Mouse (Mus musculus) urinary bladder, adult 2 months (tissue): Measurements from ENCODE around the gene Lpgat1. TPM values are rescaled to one million over a fixed set of nuclear protein-coding genes. Genes with fewer than 3 reads are reported as not detected.

Experiments
- DNase-seq: peaks from one replicate; pipeline ENCODE4 v3.0.0; 2022; ENCODE audit warnings: low spot score
- polyA plus RNA-seq: library from polyadenylated mRNA; depleted of rRNA; stranded (reverse); fragments of >200 nt; gene quantifications from 2 replicates; pipeline ENCODE4 v1.2.3, GENCODE M21; 2012; rRNA removed

The Lpgat1 gene
- polyA plus RNA-seq, 1 experiment, result 30.0 TPM

DNA sequence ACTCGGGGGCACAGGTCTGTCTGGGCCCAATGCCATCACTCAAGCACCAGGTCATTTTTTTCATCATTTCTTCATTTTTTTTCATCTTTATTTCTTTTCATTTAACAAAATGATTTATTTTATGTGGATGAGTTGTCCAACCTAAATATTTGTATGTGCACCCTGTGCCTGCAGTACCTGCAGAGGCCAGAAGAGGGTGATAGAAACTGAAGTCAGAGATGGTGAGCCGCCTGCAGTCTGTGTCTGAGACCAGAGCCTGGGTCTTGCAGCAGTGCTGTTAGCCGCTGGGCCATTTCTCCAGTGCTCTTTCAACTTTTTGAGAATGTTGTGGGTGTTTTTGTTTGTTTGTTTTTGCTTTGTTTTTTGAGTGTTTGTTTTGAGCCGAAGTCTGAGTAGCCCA lies 89.1 kb downstream of the Lpgat1 start:
- no peak for DNase-seq

DNA sequence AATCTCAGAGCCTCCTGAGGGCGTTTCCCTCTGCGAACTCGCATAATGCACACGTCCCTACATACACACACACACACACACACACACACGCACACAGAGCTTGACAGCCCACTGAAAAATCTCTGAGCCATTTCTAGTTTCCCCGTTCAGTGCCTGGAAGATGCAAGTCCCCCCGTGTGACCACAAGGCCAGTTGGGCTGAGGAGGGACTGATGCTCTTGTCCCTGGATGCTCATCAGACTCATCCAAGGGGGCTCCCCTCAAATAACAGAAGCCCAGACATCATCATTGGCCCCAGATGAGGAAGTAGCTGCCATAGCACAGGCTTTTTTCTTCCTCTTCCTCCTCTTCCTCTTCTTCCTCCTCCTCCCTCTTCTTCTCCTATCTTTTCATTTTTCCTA lies 90.3 kb downstream of the Lpgat1 start:
- DNase-seq, result no peak

DNA sequence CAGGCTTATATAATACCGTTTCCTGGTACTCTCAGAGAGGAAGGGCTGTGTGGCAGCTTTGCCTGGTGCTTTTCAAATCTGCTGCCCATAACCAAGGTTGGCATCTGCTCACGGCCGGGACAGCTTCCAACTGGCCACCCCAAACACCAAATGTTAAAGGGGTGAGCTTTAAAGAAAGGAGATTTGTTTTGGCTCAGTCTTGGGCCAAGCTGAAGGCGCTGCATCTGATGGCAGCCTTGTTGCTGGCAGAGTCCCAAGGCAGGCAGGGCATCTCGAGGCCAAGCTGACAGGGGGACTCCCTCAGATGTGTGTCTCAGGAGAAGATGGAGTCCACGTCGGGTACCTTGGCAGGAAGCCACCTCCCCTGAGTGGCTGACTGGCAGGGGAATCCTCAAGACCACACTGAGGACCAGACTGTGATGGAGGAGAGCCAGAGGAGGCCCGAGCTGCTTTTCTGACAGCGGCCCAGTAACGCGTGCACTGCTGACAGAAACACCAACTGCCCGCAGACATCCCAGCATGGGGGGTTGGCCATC lies 91.1 kb downstream of the Lpgat1 start:
- no peak for DNase-seq

DNA sequence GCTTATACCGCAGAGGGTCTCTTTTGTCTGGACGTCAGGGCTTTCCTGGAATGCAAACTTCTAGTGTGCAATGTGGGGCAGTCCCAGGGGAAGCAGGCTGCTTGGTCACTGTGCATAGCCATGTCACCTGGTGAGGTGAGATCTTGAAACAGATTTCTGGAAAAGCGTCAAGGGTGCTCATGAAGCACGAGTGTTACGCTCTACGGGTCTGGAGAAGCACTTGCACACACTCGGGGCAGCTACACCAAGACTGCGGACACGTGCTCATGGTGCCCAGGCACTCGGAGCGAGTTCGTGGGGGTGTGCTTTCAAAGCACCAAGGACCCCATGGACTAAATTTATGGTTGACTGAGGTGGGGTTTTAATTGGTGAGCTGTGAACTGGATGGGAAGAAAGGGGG lies 94.1 kb downstream of the Lpgat1 start:
- DNase-seq, result no peak

DNA sequence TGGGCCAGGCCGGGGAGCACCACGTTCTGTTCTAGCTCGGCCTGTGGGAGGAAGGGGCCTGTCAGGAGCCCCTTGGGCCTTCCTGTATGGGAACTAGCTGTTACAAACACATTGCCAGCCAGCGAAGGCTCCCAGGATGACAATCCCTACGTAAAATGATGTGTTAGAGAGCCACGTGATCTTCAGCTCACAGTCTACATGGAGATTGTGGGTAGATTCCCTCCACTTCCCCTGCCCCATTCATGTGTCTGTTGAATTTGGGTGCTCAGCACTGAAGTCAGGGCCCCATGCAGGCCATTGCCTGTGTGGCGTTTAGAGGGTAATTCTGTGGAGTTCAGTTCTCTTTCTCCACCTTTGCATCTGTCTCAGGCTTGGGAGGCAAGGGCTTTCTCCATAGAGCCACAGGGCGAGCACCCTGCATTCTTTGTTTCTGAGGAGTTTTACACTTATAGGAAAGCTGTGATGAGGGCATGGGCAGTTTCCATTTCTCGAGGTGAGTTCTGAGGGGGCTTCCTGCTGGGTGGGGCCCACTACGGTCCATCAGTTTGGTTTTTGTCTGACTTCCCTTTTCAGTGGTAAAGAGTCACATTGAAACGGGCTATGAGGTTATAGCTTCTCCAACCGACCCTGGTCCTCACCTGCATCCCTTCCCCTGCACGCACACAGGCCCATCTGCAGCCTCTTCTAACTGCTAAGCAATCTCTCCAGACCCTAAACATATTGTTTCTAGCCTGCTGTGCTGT lies 95.5 kb downstream of the Lpgat1 start:
- DNase-seq, result no peak

DNA sequence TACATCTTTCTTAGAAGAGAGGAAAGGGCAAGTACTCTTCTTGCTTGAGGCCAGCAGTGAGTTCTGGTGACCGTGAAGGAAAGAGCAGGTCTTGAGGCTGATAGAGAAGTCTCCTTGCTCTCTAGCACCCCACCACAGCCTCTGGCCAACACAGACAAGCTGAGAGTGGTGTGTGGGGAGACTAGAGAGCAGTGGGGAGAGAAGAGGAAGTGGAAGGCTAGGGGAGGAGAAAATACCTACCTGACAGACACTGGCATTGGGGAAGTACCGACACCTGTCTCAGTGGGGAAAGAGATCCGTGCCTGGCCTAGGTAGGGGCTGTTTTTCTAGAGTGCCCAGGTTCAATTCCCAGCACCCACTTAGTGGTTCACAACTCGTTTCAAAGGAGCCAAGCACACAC lies 96.6 kb downstream of the Lpgat1 start:
- no peak for DNase-seq

DNA sequence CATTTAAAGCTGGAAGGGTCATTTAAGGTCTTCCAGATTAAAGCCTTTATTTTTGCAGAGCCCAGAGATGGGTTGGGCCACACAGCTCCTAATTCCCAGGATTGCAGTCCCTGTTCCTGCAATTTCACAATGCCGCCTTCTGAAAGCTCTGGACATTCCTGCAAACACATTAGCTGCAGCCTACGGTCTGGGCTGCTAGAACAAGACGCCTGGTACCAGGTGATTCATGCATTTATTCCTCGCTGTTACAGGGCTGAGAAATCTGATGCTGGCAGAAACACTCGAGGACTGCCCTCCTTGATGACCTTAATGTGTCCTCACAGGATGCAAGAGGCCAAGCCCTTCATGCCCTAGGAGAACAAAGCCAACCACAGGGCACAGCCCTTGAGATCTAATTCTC lies 97.3 kb downstream of the Lpgat1 start:
- no peak for DNase-seq

DNA sequence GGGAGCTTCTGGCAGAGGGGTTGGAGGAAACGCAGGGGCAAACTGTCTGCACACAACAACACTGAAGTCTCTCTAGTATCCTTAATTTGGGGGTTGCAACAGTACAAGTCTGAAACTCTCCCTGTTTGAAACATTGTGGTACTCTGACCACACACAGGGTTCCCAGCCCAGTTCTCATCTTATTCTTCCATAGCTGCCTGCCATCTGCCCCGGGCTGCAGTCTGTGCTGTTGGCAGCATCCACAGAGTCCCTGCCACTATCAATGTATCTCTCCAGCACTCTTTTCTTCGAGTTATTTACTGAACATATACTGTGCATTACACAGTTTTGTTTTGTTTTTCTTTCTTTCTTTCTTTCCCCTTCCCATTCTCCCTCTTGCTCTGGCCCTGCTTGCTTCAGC lies 99.0 kb downstream of the Lpgat1 start:
- no peak for DNase-seq

DNA sequence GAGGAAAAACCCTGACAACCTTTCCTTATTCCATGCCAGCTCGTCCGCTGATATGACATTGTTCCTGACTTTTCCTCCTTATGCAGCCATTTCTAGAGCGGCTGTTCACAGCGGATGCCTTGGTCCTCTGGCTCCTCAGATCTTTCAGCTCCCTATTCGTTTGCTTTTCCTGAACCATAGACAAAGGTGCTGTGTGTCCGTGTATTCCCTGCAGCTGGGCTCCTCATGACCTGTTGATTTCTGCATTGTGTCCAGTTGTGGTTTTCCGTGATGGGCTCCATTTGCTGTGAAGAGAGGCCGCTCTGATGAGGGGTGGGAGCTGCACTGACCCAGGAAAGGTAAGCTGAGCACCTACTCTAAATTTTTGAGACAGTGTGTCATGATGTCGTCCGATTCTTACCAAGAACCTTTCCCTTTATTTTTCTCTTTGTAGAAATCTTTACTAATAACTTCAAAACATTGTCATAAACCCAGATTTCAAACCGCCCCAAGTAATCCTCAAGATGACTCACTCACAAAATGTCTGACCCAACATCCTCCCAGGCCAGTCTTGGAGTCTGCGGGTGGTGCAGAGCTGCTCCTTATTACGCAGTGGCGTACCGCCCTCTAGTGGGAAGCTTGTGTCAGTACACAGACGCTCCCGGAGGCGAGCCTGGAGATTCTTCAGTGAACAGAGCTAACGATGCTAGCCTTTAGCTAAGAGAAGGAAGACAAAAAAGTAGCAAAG lies 99.9 kb downstream of the Lpgat1 start:
- peak; percentile 64 for DNase-seq

DNA sequence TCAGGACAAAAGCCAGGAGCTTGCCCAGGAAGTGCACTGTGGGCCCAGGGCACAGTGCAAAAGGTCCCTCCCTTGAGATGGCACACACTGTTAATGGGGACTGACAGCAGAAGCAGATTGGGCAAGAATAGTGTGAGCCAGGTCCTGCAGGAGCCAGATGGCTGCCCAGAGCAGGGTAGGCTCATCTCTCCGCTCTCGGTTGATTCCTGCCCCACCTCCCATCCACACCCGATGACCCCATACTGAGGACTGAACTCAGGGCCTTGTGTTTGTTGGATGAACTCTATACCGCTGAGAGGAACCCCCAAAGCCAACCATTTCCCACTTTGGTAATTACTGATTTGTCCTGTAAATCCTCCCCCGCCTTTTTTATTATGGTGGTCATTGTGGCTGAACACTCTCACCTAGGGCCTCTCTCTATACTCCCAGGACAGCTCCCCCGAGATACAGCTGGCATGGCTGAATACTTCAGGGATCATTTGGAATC lies 100.6 kb downstream of the Lpgat1 start:
- no peak for DNase-seq

DNA sequence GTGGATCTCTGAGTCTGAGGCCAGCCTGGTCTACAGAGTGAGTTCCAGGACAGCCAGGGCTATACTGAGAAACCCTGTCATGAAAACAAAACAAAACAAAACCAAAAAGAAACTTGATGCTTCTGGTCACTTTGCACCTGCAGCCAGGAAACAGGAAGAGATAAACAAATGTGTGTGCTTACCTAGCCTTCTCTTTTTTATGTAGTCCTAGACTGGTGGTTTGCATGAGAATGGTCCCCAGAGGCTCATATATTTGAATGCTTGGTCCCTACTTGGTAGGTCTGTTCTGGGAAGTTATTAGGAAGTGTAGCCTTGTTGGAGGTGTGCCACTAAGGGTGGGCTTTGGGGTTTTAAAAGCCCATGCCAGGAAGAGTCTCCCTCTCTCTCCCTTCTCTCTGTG lies 101.4 kb downstream of the Lpgat1 start:
- no peak for DNase-seq

DNA sequence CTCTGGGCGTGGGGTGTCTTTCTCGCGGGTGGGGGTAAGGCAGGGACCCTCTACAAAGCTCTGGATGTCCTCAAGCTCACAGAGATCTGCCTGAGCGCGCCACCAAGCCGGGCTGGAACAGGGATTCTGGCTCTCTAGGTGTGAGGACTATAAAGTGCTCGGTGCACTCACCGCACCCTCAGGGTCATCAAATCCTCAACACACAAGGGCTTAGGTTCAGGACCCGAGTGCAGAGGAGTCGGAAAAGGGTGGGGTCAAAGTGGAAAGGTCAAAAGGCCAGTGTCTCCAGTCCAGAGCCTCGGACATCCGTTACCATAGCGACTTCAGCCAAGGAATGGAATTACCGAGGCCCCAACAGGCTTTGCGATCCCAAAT lies 103.3 kb downstream of the Lpgat1 start:
- DNase-seq, result no peak

DNA sequence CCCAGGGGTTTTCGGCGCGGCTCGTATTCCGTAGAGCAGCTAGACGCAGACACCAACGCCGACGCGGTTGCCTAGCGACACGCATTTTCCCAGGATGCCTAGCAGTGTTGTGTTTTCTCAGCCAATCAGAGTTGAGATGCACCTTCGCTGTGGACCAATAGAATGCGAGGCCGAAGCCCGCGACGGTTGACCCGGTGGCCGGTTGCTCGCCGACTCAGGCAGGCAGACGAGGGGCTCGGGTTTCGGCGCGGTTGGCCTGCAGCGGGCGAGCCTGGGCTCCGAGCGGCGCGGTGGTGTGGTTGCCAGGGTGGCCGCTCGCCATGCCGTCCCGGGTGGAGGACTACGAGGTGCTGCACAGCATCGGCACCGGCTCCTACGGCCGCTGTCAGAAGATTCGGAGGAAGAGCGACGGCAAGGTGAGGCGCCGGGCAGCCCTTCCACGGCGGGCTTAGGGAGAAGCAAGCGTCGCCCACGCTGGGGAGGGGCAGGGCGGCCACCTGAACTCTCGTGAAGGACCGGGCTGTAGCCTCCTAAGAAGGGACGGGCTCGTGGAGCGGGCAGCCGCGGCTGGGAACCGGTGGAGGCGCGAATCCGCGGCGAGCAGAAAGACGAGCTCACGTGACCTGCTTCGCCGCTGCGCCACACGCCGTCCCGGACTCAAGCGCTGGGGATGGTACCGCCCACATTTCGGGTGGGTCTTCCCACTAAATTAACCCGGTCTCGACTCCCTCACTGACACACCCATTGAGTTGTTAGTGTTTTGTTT lies 103.9 kb downstream of the Lpgat1 start, which contains the start of gene Nek2:
Gene Nek2, plus strand, starts transcription at position 119 of the 766 bp plus-strand sequence.
- peak; percentile 79 for DNase-seq

DNA sequence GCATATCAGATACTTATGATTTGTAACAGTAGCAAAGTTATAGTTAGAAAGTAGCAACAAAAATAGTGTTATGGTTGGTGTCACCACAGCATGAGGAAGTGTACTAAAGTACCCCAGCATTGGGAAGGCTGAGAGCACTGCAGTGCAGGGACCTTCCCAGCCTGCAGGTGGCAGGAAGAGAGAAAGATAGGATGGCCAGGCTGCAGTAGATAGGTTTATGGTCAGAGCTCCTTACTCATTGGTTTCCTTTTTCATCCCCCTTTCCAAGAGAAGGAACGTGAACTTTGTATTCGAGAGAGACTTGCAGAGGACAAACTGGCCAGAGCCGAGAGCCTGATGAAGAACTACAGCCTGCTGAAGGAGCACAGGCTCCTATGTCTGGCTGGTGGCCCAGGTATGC lies 111.5 kb downstream of the Lpgat1 start:
- no peak for DNase-seq

DNA sequence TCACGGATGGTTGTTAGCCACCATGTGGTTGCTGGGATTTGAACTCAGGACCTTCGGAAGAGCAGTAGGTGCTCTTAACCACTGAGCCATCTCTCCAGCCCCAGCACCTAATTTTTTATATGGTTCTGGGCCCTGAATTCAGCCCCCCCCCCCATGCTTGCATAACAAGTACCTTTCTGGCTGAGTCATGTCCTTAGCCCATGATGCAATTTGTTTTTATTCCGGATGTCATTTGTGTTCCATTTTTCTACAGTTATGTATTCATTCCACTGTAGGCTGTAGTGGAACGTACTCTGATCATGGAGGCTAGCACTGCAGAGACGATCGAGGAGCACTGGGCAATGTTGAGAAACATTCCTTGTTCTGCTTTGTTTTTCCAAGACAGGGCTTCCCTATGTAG lies 115.8 kb downstream of the Lpgat1 start:
- DNase-seq, result no peak

Other genes with a start within 250 kb of the Lpgat1 start
- 0.72 and 1.0 TPM in 2 replicates for gene Dtl, start 142.3 kb upstream of the Lpgat1 start, polyA plus RNA-seq
- 22.1 and 24.1 TPM in 2 replicates for gene Ints7, start 142.2 kb upstream of the Lpgat1 start, polyA plus RNA-seq
- 0.81 and 1.1 TPM in 2 replicates for gene Nek2, start 103.6 kb downstream of the Lpgat1 start, polyA plus RNA-seq
- gene Slc30a1, start 188.9 kb downstream of the Lpgat1 start, polyA plus RNA-seq, result 11.2 and 12.6 TPM in 2 replicates